Mouse (Mus musculus) hindbrain, embryonic 16.5 days (tissue): Measurements from ENCODE around the gene Gins1. TPM values are rescaled to one million over a fixed set of nuclear protein-coding genes. Genes with fewer than 3 reads are reported as not detected.
A peak's percentile ranks its signal among the peaks of the same experiment; 100 is the strongest.
"Not testable (repeated sequence)": the region's sequence is repeated elsewhere in the genome, so short reads cannot be mapped to it uniquely, and the experiment has no call there.

Source experiments
- ATAC-seq: fragments of 200-750 bp; cut with Nextera tagmentation; 2 replicates; pipeline ENCODE4 v1.8.0; 2017; ENCODE audit warnings: moderate TSS enrichment, moderate library complexity
- H3K27ac ChIP-seq: fragments of 300-500 bp; sonication (generic); 2 replicates; pipeline ENCODE4 v1.5.1; 2014; ENCODE audit warnings: low read depth, mild to moderate bottlenecking, control low read depth, low read length, moderate library complexity
- H3K27me3 ChIP-seq: fragments of 300-500 bp; sonication (generic); replicated peaks from 2 replicates; pipeline ENCODE4 v1.6.1; 2014; ENCODE audit warnings: low read length; ENCODE audit not compliant: control insufficient read depth, insufficient read depth
- H3K36me3 ChIP-seq: fragments of 300-500 bp; sonication (generic); 2 replicates; pipeline ENCODE4 v1.6.1; 2014; ENCODE audit warnings: mild to moderate bottlenecking, low read length, moderate library complexity, mixed read lengths; ENCODE audit not compliant: control insufficient read depth, insufficient read depth
- H3K4me1 ChIP-seq: fragments of 300-500 bp; sonication (generic); 2 replicates; pipeline ENCODE4 v1.6.1; 2014; ENCODE audit warnings: low read depth, low read length; ENCODE audit not compliant: control insufficient read depth, insufficient read depth
- H3K4me2 ChIP-seq: fragments of 300-500 bp; sonication (generic); 2 replicates; pipeline ENCODE4 v1.6.1; 2014; ENCODE audit warnings: mild to moderate bottlenecking, low read length, control low read depth, moderate library complexity
- H3K4me3 ChIP-seq: fragments of 300-500 bp; sonication (generic); 2 replicates; pipeline ENCODE4 v1.5.1; 2014; ENCODE audit warnings: mild to moderate bottlenecking, low read length, control low read depth, moderate library complexity
- H3K9ac ChIP-seq: fragments of 300-500 bp; sonication (generic); 2 replicates; pipeline ENCODE4 v1.6.1; 2014; ENCODE audit warnings: low read depth, mild to moderate bottlenecking, control low read depth, low read length, moderate library complexity
- H3K9me3 ChIP-seq: fragments of 300-500 bp; sonication (generic); 2 replicates; pipeline ENCODE4 v1.6.1; 2014; ENCODE audit warnings: mild to moderate bottlenecking, low read length, moderate library complexity; ENCODE audit not compliant: control insufficient read depth
- WGBS: fragments of 180-500 bp; shearing (Covaris S2); extraction: QIAGEN DNeasy Blood & Tissue Kit; methylation state at CpG from one replicate; pipeline ENCODE4 v1.1.7; 2014; 5-methylcytosine and 5-hydroxymethylcytosine counted together
- polyA plus RNA-seq: library from polyadenylated mRNA; unstranded; fragments of >200 nt; fragmentation: Nextera tagmentation; extraction: Ambion mirVana; gene quantifications from 2 replicates; pipeline ENCODE4 v1.2.1, GENCODE M21; 2015

Gins1 gene
- polyA plus RNA-seq, 1 experiment from 2014 or later, result 14.1 TPM

GRCm38 (mm10) chr2:150904272-150904935 is 796 bp upstream of the Gins1 start, which contains the start of gene Abhd12:
TSS of gene Abhd12 (minus strand) at chr2:150904741.
- peaks cover 15% of the 10 kb centered on the region for H3K4me1 ChIP-seq
- peak within 1 kb of the TSS; percentile 86 for H3K4me2 ChIP-seq
- ATAC-seq, result peak; percentile 98
- no peaks in the 10 kb centered on the region for H3K9me3 ChIP-seq
- H3K4me3 ChIP-seq, result peak within 1 kb of the TSS; percentile 97
- H3K36me3 ChIP-seq, result no peaks in the 10 kb centered on the region
- under 1% methylated on average over 67 of the region's 72 CpGs for WGBS
- H3K27me3 ChIP-seq, result no peaks in the 10 kb centered on the region
- peak within 1 kb of the TSS; percentile 97 for H3K9ac ChIP-seq
- peak within 1 kb of the TSS; percentile 90 for H3K27ac ChIP-seq

GRCm38 (mm10) chr2:150908881-150909280 is 3.7 kb downstream of the Gins1 start:
- not testable (repeated sequence) for H3K9me3 ChIP-seq, H3K4me1 ChIP-seq, ATAC-seq, H3K27me3 ChIP-seq, H3K36me3 ChIP-seq, H3K9ac ChIP-seq, H3K27ac ChIP-seq
- WGBS, result 54% methylated on average over 6 of the region's 6 CpGs
- peak overlapping the region; percentile 71 for H3K4me2 ChIP-seq
- H3K4me3 ChIP-seq, result peak overlapping the region; percentile 84

GRCm38 (mm10) chr2:150909429-150910039 is 4.3 kb downstream of the Gins1 start:
- Histone ChIP-seq H3K4me2 (peak overlapping the region; percentile 71), H3K4me1 (peaks cover 4% of the 10 kb centered on the region), H3K27me3 (no peaks in the 10 kb centered on the region), H3K27ac (peak overlapping the region; percentile 74), H3K9me3 (no peaks in the 10 kb centered on the region), H3K9ac (peak overlapping the region; percentile 70), H3K36me3 (no peaks in the 10 kb centered on the region), H3K4me3 (peak overlapping the region; percentile 84)
- ATAC-seq, result peak; percentile 94
- under 1% methylated on average over 35 of the region's 35 CpGs for WGBS

- Histone ChIP-seq H3K9me3 (no peaks in the 10 kb centered on the region), H3K27ac (no peak overlapping the region), H3K4me3 (peak overlapping the region; percentile 84), H3K4me2 (peak overlapping the region; percentile 71), H3K4me1 (peaks cover 4% of the 10 kb centered on the region), H3K27me3 (no peaks in the 10 kb centered on the region), H3K9ac (peak overlapping the region; percentile 70; the same call in 1 of the 2 replicates), H3K36me3 (no peaks in the 10 kb centered on the region)
- ATAC-seq, result no peak
- WGBS, result 39% methylated on average over 8 of the region's 10 CpGs
Measured at GRCm38 (mm10) chr2:150910295-150910881, 5.2 kb downstream of the Gins1 start.

GRCm38 (mm10) chr2:150914781-150915515 is 9.7 kb downstream of the Gins1 start:
- Histone ChIP-seq H3K4me3 (no peak overlapping the region), H3K27me3 (no peaks in the 10 kb centered on the region), H3K27ac (no peak overlapping the region), H3K4me2 (no peak overlapping the region), H3K36me3 (peaks cover 5% of the 10 kb centered on the region), H3K9me3 (no peaks in the 10 kb centered on the region), H3K9ac (no peak overlapping the region), H3K4me1 (peaks cover 3% of the 10 kb centered on the region)
- 87% methylated on average over 4 of the region's 4 CpGs for WGBS
- no peak for ATAC-seq

- no peak overlapping the region for H3K4me2 ChIP-seq
- no peaks in the 10 kb centered on the region for H3K27me3 ChIP-seq
- no peak overlapping the region for H3K27ac ChIP-seq
- H3K9ac ChIP-seq, result no peak overlapping the region
- no peaks in the 10 kb centered on the region for H3K9me3 ChIP-seq
- ATAC-seq, result no peak
- no peak overlapping the region for H3K4me3 ChIP-seq
- peaks cover 5% of the 10 kb centered on the region for H3K36me3 ChIP-seq
- WGBS, result 94% methylated on average over 5 of the region's 5 CpGs
- no peaks in the 10 kb centered on the region for H3K4me1 ChIP-seq
Measured at GRCm38 (mm10) chr2:150915786-150916185, 10.6 kb downstream of the Gins1 start.

GRCm38 (mm10) chr2:150918720-150919119 is 13.5 kb downstream of the Gins1 start:
- Histone ChIP-seq H3K36me3 (peaks cover 5% of the 10 kb centered on the region), H3K27me3 (no peaks in the 10 kb centered on the region), H3K4me2 (no peak overlapping the region), H3K27ac (no peak overlapping the region), H3K4me3 (no peak overlapping the region), H3K9ac (no peak overlapping the region), H3K9me3 (no peaks in the 10 kb centered on the region), H3K4me1 (no peaks in the 10 kb centered on the region)
- no peak for ATAC-seq
- 87% methylated on average over 3 of the region's 3 CpGs for WGBS

GRCm38 (mm10) chr2:150920543-150920942 is 15.3 kb downstream of the Gins1 start:
- H3K9me3 ChIP-seq, result no peaks in the 10 kb centered on the region
- H3K27me3 ChIP-seq, result no peaks in the 10 kb centered on the region
- no peaks in the 10 kb centered on the region for H3K4me1 ChIP-seq
- no peak for ATAC-seq
- H3K27ac ChIP-seq, result no peak overlapping the region
- 96% methylated on average over 3 of the region's 3 CpGs for WGBS
- H3K4me2 ChIP-seq, result no peak overlapping the region
- H3K36me3 ChIP-seq, result peaks cover 5% of the 10 kb centered on the region
- no peak overlapping the region for H3K4me3 ChIP-seq
- H3K9ac ChIP-seq, result no peak overlapping the region

GRCm38 (mm10) chr2:150921697-150922096 is 16.5 kb downstream of the Gins1 start:
- no peak overlapping the region for H3K27ac ChIP-seq
- no peaks in the 10 kb centered on the region for H3K9me3 ChIP-seq
- WGBS, result 95% methylated on average over 6 of the region's 6 CpGs
- ATAC-seq, result no peak
- no peak overlapping the region for H3K4me3 ChIP-seq
- no peaks in the 10 kb centered on the region for H3K27me3 ChIP-seq
- no peaks in the 10 kb centered on the region for H3K4me1 ChIP-seq
- H3K9ac ChIP-seq, result no peak overlapping the region
- peaks cover 5% of the 10 kb centered on the region for H3K36me3 ChIP-seq
- H3K4me2 ChIP-seq, result no peak overlapping the region
